Mouse (Mus musculus) left cerebral cortex, adult 8-10 months (tissue): ENCODE results near the gene Pygo1. TPM values are rescaled to one million over a fixed set of nuclear protein-coding genes. Genes with fewer than 3 reads are reported as not detected.

Experiments
- DNase-seq, 2 experiments: peaks; one replicate each; pipeline ENCODE4 v3.0.0; 2022; ENCODE audit warnings: low spot score in 2 of 2
- total RNA-seq, 4 experiments: library from RNA; stranded (reverse); gene quantifications; 2 replicates each; pipeline ENCODE4 v1.2.4; 2022

Gene Pygo1
- total RNA-seq, result 10 to 100 TPM; 16.5 to 19.2 (median 17.9) TPM

- peak; percentile 30 to 34 for DNase-seq
Observed at GRCm38 (mm10) chr9:72925021-72925934, at the start of gene Pygo1. Pygo1 (plus strand) TSS chr9:72925645.

GRCm38 (mm10) chr9:72875878-72876277, 49.6 kb upstream of the Pygo1 start:
- no peak for DNase-seq

GRCm38 (mm10) chr9:72877905-72878304, 47.5 kb upstream of the Pygo1 start:
- no peak for DNase-seq

GRCm38 (mm10) chr9:72878656-72879055, 46.8 kb upstream of the Pygo1 start:
- DNase-seq, result no peak

GRCm38 (mm10) chr9:72879601-72880000, 45.8 kb upstream of the Pygo1 start:
- no peak for DNase-seq

- no peak for DNase-seq
Observed at GRCm38 (mm10) chr9:72880225-72880960, 45.1 kb upstream of the Pygo1 start.

GRCm38 (mm10) chr9:72881026-72881768, 44.2 kb upstream of the Pygo1 start:
- DNase-seq, result peak in 1 of 2 experiments; percentile 36

GRCm38 (mm10) chr9:72883940-72884339, 41.5 kb upstream of the Pygo1 start:
- DNase-seq, result no peak

GRCm38 (mm10) chr9:72889777-72890176, 35.7 kb upstream of the Pygo1 start:
- DNase-seq, result no peak

GRCm38 (mm10) chr9:72890499-72891085, 34.9 kb upstream of the Pygo1 start:
- no peak for DNase-seq

GRCm38 (mm10) chr9:72892761-72893160, 32.7 kb upstream of the Pygo1 start:
- no peak for DNase-seq

GRCm38 (mm10) chr9:72894796-72895352, 30.6 kb upstream of the Pygo1 start:
- no peak for DNase-seq

GRCm38 (mm10) chr9:72902057-72902456, 23.4 kb upstream of the Pygo1 start:
- no peak for DNase-seq

- no peak for DNase-seq
Observed at GRCm38 (mm10) chr9:72902611-72903010, 22.8 kb upstream of the Pygo1 start.

- no peak for DNase-seq
Observed at GRCm38 (mm10) chr9:72906693-72907103, 18.7 kb upstream of the Pygo1 start.

- DNase-seq, result no peak
Observed at GRCm38 (mm10) chr9:72911381-72911780, 14.1 kb upstream of the Pygo1 start.

GRCm38 (mm10) chr9:72913551-72913950, 11.9 kb upstream of the Pygo1 start:
- no peak for DNase-seq

GRCm38 (mm10) chr9:72915728-72916127, 9.7 kb upstream of the Pygo1 start:
- no peak for DNase-seq

GRCm38 (mm10) chr9:72923068-72923467, 2.4 kb upstream of the Pygo1 start:
- no peak for DNase-seq

GRCm38 (mm10) chr9:72925935-72926258, 452 bp downstream of the Pygo1 start:
- DNase-seq, result no peak

GRCm38 (mm10) chr9:72931166-72931790, 5.8 kb downstream of the Pygo1 start:
- peak in 1 of 2 experiments; percentile 78 for DNase-seq
